In the genomic region with DNA sequence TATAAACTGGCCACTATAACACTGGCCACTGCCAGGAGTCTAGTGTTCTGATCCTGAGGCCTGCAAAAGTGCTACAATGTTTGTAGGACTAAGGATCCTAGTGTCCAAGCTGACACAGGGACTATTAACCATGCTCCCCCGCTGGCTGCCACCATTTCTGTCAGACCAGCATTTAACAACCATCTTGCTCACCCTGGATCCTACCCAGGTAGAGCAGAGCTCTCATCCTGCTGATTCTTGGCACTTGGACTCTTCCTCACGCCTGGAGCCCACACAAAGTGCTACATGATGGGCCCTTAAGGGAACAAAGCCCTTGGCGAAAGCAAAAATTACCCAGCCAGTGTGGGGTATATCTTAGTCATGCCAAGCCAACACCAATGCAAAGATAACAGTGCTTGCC, we compare ENCODE assay signal across 24 mouse cellular contexts. TPM values are rescaled to one million over a fixed set of nuclear protein-coding genes. Genes with fewer than 3 reads are reported as not detected.
A peak's percentile ranks its signal among the peaks of the same experiment; 100 is the strongest.
DNase-seq lines count a peak whose midpoint lies in the region; ATAC-seq and TF ChIP-seq lines count a peak whose summit lies in the region.
"Had no signal": no experiment of that assay in that cellular context is flagged by ENCODE, and none has a peak within 500 bp of the region (broad histone marks: within the 10 kb centered on the region; RNA-seq: fewer than 3 reads in every experiment).

No protein-coding gene starts in this region.

- H3K27ac ChIP-seq in forebrain, embryonic 16.5 days (ENCODE audit: low read length) = no peak overlapping the region
- H3K27ac ChIP-seq in forebrain, postnatal 0 days (ENCODE audit: low read depth, low read length) = no peak overlapping the region
- H3K27ac ChIP-seq: embryonic facial prominence, embryonic 10.5 days; heart, embryonic 15.5 days; hindbrain, embryonic 15.5 days; limb, embryonic 13.5 days; liver, embryonic 12.5 days; midbrain, embryonic 13.5 days; neural tube, embryonic 13.5 days had no signal

- 0 out of 2 replicates have a peak, but pooled peaks cover 2% of the 10 kb centered on the region for H3K4me1 ChIP-seq in forebrain, embryonic 16.5 days (replicated peaks; ENCODE audit: control insufficient read depth, insufficient read depth, low read length)
- H3K4me1 ChIP-seq in forebrain, postnatal 0 days (ENCODE audit: insufficient read depth) = no peaks in the 10 kb centered on the region
- H3K4me1 ChIP-seq: embryonic facial prominence, embryonic 10.5 days; heart, embryonic 15.5 days; hindbrain, embryonic 15.5 days; limb, embryonic 13.5 days; liver, embryonic 12.5 days; midbrain, embryonic 13.5 days; neural tube, embryonic 13.5 days had no signal

- H3K36me3 ChIP-seq in forebrain, embryonic 16.5 days (ENCODE audit: control insufficient read depth, insufficient read depth) = no peaks in the 10 kb centered on the region
- H3K36me3 ChIP-seq in forebrain, postnatal 0 days (ENCODE audit: insufficient read depth) = 0 out of 2 replicates have a peak, but pooled peaks cover 6% of the 10 kb centered on the region
- H3K36me3 ChIP-seq: heart, embryonic 15.5 days; liver, embryonic 12.5 days had no signal

- H3K27me3 ChIP-seq in forebrain, embryonic 16.5 days (replicated peaks; ENCODE audit: control insufficient read depth, insufficient read depth, low read length) = no peaks in the 10 kb centered on the region
- H3K27me3 ChIP-seq in forebrain, postnatal 0 days (ENCODE audit: insufficient read depth, low read length) = no peaks in the 10 kb centered on the region
- H3K27me3 ChIP-seq: heart, embryonic 15.5 days; hindbrain, embryonic 15.5 days; limb, embryonic 13.5 days; midbrain, embryonic 13.5 days; neural tube, embryonic 13.5 days had no signal

- 72% methylated on average over 3 of the region's 3 CpGs for WGBS in forebrain, embryonic 16.5 days
- WGBS in forebrain, postnatal 0 days = 77% methylated on average over 3 of the region's 3 CpGs

- H3K4me3 ChIP-seq in forebrain, embryonic 16.5 days (replicated peaks; ENCODE audit: low read length) = no peak overlapping the region
- H3K4me3 ChIP-seq in forebrain, postnatal 0 days (ENCODE audit: low read depth, low read length) = no peak overlapping the region
- H3K4me3 ChIP-seq: embryonic facial prominence, embryonic 10.5 days; heart, embryonic 15.5 days; hindbrain, embryonic 15.5 days; limb, embryonic 13.5 days; liver, embryonic 12.5 days; megakaryocyte, embryonic 14.5 days; midbrain, embryonic 13.5 days; myocyte; neural tube, embryonic 13.5 days had no signal

- no peak overlapping the region for H3K4me2 ChIP-seq in forebrain, embryonic 16.5 days (ENCODE audit: low read length)
- no peak overlapping the region for H3K4me2 ChIP-seq in forebrain, postnatal 0 days (ENCODE audit: low read depth)
- H3K4me2 ChIP-seq: heart, embryonic 15.5 days; hindbrain, embryonic 15.5 days; limb, embryonic 13.5 days; liver, embryonic 12.5 days; midbrain, embryonic 13.5 days; neural tube, embryonic 13.5 days had no signal

- H3K9me3 ChIP-seq in forebrain, embryonic 16.5 days (ENCODE audit: control insufficient read depth, low read length) = no peaks in the 10 kb centered on the region
- no peaks in the 10 kb centered on the region for H3K9me3 ChIP-seq in forebrain, postnatal 0 days (ENCODE audit: low read length)
- H3K9me3 ChIP-seq: embryonic facial prominence, embryonic 10.5 days; heart, embryonic 15.5 days; hindbrain, embryonic 15.5 days; limb, embryonic 13.5 days; liver, embryonic 12.5 days; megakaryocyte, embryonic 14.5 days; midbrain, embryonic 13.5 days; neural tube, embryonic 13.5 days had no signal

- no peak for DNase-seq in forebrain, postnatal 0 days
- DNase-seq in right cerebral cortex, adult 18-20 months = peak; percentile 13
- DNase-seq in right cerebral cortex, postnatal 4 days = no peak
- peak; percentile 75 for DNase-seq in cerebellum, adult 9-10 months
- DNase-seq in telencephalon, adult 2 months (ENCODE audit: low read depth, low spot score) = peak; percentile 9
- DNase-seq in layer of hippocampus, adult 9-11 months = no peak
- no peak for DNase-seq in embryo, embryonic 10.5 days (ENCODE audit: low spot score)
- DNase-seq: adrenal gland, postnatal 14 days; heart, postnatal 4 days; kidney, adult 8-10 months; kidney, postnatal 10 days; lung, adult 18-20 months; thymus, postnatal 14 days had no signal

- no peak overlapping the region for H3K9ac ChIP-seq in forebrain, embryonic 16.5 days (replicated peaks; ENCODE audit: low read depth, low read length)
- no peak overlapping the region for H3K9ac ChIP-seq in forebrain, postnatal 0 days
- H3K9ac ChIP-seq: heart, embryonic 15.5 days; hindbrain, embryonic 15.5 days; limb, embryonic 13.5 days; liver, embryonic 12.5 days; midbrain, embryonic 13.5 days; neural tube, embryonic 13.5 days had no signal

- no peak for TF ChIP-seq CTCF in forebrain, postnatal 0 days (IDR thresholded peaks at IDR 0.05; ENCODE audit: low read depth)

- peak; percentile 27; the same call in 1 of the 2 replicates for ATAC-seq in forebrain, embryonic 16.5 days
- no peak; the same call in 1 of the 2 replicates for ATAC-seq in forebrain, postnatal 0 days
- ATAC-seq: CD4-positive, CD25-positive, alpha-beta regulatory T cell, adult 4 months; liver, embryonic 12.5 days; midbrain, embryonic 13.5 days had no signal

RNA-seq across cellular contexts. Expression of a gene that starts 44.4 kb away (rescaled TPM):
- polyA plus RNA-seq in forebrain, embryonic 16.5 days (2015; fragmentation: Nextera tagmentation; extraction: Ambion mirVana) = 9.3 and 12.6 TPM in 2 replicates
- total RNA-seq in forebrain, postnatal 0 days (2014; rRNA removed) = 35.7 and 38.6 TPM in 2 replicates
- polyA plus RNA-seq in forebrain, postnatal 0 days (2015; fragmentation: Nextera tagmentation; extraction: Ambion mirVana) = 14.8 and 23.6 TPM in 2 replicates

Comparison
In these comparisons a context has a peak if more than half of its experiments do, and no peak if none do; other contexts are left out.
1. DNase-seq: peak in right cerebral cortex, adult 18-20 months (single experiment), cerebellum, adult 9-10 months (single experiment) and telencephalon, adult 2 months (single experiment); none in forebrain, postnatal 0 days (single experiment), right cerebral cortex, postnatal 4 days (single experiment), layer of hippocampus, adult 9-11 months (single experiment) and embryo, embryonic 10.5 days (single experiment).